Mouse (Mus musculus) MEL-GATA-1-ER (cell line): Measurements from ENCODE around the gene Wdfy4.

Source experiments
- DNase-seq: peaks from one replicate; pipeline ENCODE4 v3.0.0-alpha.2; 2012; ENCODE audit warnings: low read depth; ENCODE audit errors: extremely low read depth

The Wdfy4 gene

DNA sequence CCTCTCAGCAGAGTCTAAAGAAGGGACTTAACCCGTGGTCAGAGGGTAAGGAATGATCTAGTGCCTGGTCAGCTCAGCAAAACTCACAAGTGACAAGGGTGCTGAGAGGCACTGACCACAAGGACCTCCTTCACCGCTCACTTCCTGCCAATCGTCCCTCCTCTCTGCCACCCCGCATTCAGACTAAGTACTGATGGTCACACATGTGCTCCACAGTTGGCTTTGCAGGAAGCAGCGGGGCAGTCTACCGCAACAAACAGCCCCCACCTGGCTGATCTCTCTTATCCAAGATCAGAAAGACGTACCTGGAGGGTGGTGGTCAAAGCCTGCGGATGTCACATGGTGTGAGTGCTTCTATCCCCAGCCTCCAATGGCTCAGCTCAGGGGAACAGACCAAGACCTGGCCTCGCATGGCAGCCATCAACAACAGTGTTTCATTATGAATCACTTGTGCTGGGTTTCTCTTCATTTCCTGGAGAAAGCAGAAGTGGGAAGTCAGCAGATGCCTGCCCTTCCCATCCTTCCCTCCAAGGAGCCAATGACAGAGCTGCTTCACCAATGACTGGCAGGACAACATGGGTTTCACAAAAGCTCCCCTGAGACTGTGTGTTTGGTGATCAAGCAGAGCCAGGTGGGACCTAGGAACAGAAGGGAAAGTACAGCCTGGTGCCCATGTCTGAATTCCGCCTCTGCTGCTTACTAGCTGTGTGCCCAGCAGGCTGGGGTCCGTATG is at the start of gene Wdfy4:
Gene Wdfy4 (minus strand): TSS at position 441 of the 733 bp plus-strand sequence.
- DNase-seq, result peak; percentile 86

- DNase-seq, result no peak
These were observed 46.7 kb upstream of the Wdfy4 start for GRCm38 (mm10) chr14:33232048-33232447.

DNA sequence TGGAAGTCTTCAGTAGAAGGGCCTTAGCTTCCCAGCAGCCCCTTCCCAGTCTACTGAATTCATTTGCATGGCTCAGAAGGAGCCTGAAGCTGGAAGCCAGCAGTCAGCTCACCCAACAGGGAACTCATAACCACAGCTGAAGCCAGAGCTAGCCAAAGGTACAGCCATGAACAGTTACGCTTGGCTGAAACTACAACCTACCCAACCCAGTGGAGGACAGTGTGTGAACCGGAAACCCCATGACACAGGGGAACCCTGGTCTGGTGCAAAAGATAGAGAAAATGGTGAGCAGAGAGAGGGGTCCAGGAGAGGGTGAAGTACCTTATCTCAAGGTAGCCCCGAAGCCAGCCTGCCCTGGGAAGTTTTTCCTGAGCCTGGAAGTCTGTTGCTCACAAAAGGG is 46.0 kb upstream of the Wdfy4 start:
- no peak for DNase-seq

- no peak for DNase-seq
These were observed 45.4 kb upstream of the Wdfy4 start for GRCm38 (mm10) chr14:33230672-33231071.

DNA sequence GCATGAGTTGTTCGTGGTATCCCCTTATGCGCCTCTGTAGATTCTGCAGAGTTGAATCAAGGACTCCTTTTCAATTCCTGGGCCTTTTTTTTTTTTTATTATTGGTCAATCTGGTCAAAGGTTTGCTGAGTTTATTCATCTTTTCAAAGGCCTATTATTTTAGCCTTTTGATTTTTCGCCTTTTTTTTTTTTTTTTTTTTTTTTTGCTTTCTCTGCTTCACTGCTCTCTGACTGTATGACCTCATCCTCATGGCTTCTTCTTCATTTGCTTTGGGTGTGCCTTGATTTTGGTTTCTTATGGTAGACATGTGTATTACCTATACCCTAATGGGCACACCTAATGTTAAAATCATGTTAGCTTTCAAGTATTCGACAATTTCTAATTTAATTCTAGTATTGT is 39.9 kb upstream of the Wdfy4 start:
- no peak for DNase-seq

DNA sequence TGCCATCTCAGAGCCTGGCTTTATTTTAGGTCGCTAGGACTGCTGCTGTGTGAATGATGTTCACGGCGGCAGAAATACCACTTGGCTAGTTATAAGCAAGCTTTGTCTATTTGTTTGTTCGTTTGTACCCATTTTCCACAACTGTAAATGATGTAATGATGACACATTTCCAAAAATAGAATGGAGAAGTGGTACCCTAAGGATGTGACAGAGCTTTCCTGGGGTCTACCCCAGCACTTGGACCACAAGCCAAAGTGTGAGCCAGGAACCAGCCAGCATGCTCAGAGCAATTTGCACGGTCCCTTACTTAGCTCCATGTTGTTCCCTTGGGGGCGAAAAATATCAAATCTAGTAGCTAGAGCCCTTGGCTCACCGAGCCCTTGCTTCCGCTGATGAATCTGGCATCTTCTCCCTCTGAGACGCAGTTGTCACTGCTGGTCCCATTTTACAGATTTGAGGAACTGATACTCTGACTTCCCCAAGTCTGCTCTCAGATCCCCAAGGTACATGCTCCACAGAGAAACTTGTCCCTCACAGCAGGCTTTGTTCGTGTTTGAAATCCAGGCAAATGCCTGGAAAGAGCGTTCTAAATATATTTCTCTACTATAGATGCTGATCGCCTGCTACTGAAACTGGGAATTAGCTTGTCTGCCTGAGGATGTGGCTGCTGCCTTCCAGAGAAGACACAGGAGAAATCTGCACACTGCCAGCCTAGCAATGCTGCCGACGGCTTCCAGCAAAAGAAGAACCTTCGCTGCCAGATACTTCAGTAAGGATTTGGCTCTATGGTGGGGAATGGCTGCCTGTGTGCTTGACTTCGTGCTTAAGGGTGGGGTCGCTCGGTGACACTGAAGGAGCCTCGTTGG is 31.3 kb upstream of the Wdfy4 start:
- no peak for DNase-seq

DNA sequence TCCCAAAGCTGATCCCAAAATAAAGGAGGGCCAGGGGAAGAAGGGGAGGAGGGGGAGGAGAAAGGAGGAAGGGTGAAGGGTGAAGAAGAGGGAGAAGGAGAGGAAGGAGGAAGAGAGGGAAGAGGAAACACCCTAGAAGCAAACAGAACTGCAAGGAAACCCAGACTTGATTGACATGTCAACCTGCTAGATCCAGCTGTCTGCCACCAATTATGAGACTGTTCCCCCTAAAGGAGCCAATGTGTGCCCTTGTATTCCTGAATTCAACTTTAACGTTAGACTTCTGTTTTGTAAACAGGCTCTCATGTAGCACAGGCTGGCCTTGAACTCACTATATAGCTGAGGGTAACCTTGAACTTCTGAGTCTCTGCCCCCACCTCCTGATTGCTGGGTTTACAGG is 29.9 kb upstream of the Wdfy4 start:
- DNase-seq, result no peak

GRCm38 (mm10) chr14:33214767-33215128 is 29.4 kb upstream of the Wdfy4 start:
- DNase-seq, result no peak

GRCm38 (mm10) chr14:33213823-33214766 is 28.8 kb upstream of the Wdfy4 start, which contains the start of gene Arhgap22:
Gene Arhgap22, plus strand, starts transcription at chr14:33214026.
- peak; percentile 47 for DNase-seq

DNA sequence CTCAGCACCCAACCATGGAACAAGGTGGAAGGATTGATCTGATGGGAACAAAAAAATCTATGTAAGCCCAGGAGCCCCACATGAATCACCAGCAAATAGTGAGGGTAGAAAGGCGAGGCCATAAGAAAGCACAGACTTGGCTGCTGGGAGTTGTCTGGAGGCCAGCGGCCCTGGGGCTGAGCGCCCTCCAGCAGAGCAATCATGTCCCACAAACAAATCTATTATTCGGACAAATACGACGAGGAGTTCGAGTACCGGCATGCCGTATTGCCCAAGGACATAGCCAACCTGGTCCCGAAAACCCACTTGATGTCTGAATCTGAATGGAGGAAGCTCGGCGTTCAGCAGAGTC is 27.6 kb upstream of the Wdfy4 start:
- no peak for DNase-seq

DNA sequence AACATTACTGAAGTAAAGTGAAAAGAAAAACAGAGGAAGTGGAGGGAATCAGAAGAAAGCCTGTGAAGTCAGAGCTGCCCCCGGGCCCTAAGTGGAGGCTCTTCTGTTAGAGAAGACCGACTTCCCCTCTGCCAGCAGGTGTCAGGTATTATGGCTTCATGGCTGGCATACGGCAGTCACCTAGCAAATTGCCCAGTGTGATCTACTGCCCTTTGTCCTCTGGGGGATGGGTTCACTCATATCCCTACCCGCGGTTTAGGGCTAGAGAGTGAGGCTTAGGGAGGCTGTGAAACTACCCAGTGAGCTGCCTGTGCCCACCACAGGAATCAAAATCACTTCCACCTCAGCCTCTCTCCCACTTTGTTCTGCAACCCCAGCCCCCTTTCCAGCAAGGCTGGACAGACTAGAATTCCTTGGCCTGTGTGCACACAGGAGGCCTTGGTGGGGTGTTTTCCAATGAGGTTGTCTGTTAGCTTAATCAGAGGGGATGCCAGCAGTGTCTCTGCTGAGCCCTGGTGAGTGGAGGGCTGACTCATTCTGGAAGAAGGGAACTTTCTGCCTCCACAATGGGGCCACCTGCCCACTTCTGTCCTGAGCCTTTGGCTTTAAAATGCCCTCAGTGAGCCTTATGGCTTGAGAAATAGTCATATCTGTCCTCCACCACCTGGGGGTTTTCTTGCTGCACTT is 27.1 kb upstream of the Wdfy4 start:
- no peak for DNase-seq

- no peak for DNase-seq
These were observed 25.5 kb upstream of the Wdfy4 start for GRCm38 (mm10) chr14:33210806-33211205.

DNA sequence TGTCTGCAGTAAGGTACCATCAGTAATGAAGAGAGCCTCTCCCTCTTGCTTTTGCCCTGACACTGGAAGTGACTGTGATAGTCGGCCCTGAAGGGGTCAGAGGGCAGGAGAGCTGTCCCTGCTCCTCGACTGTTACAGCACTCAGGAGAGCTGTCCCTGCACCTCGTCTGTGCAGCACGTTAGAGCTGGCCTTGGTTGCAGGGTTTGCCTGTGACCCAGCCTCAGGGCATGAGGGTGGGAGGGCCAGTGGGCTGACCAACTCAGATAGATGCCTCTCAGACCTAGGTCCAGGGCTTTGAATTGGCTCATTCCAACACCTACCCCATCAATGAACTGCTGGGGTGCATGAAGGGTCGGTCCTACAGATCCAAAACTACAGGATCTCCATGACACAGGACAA is 23.0 kb upstream of the Wdfy4 start:
- DNase-seq, result no peak

GRCm38 (mm10) chr14:33207011-33207410 is 21.7 kb upstream of the Wdfy4 start:
- no peak for DNase-seq

DNA sequence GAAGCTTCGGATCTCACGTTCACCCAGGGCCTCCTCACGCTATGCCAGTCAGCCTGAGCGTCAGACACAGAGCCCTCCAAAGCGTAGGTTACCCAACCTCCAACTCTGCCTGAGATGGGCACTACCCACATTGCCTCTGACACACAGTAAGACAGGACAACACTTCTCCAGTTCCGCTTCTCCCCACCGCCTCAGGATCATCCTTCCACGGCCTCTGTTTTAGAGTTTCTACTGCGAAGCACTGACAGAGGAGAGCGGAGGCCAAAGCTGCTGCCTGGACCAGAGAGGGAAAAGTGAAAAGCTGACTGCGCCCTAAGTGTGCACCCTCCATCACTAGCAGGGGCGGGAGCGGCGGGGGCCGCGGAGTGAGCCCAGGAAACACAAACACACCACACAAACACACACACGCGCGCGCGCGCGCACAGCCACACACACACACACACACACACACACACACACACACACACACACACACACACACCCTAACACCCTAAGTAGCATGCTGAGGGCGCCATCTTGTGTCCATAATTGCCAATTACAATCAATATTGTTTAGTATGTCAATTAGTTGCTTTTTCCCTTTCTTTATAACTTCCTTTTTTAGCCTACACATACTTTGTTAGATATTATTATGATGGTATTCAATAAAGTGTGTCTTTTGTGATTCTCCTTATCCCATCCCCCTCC is 20.1 kb upstream of the Wdfy4 start:
- no peak for DNase-seq

GRCm38 (mm10) chr14:33203777-33204176 is 18.5 kb upstream of the Wdfy4 start:
- DNase-seq, result no peak

GRCm38 (mm10) chr14:33202885-33203284 is 17.6 kb upstream of the Wdfy4 start:
- peak; percentile 70 for DNase-seq

DNA sequence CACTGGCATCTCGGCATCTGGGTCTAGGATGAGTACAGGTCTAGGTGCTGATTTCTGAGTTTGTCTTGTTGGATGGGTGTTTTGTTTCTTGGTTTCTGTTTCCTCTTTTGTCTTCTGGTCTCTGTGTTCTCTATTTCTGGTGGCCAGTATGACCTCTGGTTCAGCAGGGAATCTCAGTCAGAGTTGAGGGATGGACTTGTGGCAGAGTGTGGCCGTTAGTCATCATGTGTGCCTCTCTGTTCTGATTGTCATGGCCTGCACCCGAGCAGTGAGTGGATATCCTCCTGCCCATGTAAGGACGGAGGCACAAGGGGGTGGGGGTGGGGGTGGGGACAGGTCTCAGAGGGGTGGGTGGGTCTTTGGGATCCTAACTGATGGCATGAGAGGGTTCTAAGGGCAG is 16.9 kb upstream of the Wdfy4 start:
- no peak for DNase-seq

DNA sequence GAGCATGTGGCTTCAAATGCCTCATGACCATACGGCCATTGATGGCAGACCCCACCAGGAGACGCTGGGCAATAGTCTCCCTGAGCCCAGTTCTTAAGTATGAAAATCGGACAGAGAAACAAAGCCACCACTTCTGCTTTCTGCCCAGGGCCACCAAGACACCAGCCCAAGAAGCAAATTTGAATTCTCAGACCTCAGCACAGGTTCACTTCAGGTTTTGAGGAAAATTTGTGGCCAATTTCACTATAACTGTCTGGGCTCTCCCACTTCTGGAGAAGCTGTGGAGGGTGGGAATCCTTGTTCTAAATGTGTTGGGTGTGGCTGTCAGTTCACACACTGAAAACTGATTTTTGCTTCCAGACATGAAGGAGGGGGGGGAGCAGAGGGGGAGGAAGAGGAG is 8.9 kb upstream of the Wdfy4 start:
- DNase-seq, result no peak

DNA sequence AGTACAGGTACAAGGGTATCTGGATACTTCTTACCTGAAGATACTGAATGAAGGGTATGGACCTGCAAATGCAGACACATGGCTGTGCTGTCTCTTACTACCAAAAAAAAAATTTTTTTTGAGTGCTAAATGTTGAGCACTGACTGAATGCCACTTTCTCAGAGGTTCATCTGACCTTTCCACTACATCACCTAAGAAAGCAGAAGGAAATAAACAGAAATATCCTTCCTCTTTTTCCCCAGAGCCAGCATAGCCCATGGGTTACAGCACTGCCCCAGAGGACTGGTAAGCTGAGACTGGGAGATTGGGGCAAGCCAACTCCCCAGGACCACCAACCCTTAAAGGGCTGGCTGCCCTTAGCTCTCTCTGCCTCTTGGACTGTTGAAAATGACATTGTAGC is 8.5 kb upstream of the Wdfy4 start:
- DNase-seq, result no peak

DNA sequence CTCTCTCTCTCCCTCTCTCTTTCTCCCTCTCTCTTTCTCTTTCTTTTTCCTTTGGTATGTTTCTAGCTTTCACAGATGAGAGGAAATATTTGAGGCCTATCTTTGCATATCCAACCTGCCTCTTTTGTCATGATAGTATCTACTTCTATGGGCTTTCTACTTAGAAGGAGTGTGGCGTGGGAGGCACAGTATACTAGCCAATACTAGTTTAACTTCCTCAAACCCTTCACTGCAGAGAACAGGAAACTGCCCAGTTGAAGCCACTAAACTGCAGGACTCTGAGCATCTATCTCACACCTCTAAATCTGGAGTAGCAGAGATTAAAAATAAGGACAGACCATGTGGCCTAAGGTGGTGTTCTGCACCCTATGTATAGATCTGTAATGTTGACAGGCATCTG is 5.3 kb upstream of the Wdfy4 start:
- no peak for DNase-seq
